Mouse (Mus musculus) frontal cortex, adult 2 months (tissue): ENCODE measurements around the gene Arrdc2. TPM values are rescaled to one million over a fixed set of nuclear protein-coding genes. Genes with fewer than 3 reads are reported as not detected.
"Not testable (repeated sequence)": the region's sequence is repeated elsewhere in the genome, so short reads cannot be mapped to it uniquely, and the experiment has no call there.

Source experiments
- DNase-seq, 2 experiments: peaks; one replicate each; pipeline ENCODE4 v3.0.0; 2022; ENCODE audit warnings: low spot score in 1 of 2; ENCODE audit errors: extremely low spot score in 1 of 2
- polyA plus RNA-seq: library from polyadenylated mRNA; depleted of rRNA; stranded (reverse); fragments of >200 nt; gene quantifications from 2 replicates; pipeline ENCODE4 v1.2.3, GENCODE M21; 2012

Gene Arrdc2
- polyA plus RNA-seq, 1 experiment = 24.6 TPM

- DNase-seq = peak; percentile 75 to 97
Observed at GRCm38 (mm10) chr8:70841147-70842072, 1.9 kb upstream of the Arrdc2 start.

DNA sequence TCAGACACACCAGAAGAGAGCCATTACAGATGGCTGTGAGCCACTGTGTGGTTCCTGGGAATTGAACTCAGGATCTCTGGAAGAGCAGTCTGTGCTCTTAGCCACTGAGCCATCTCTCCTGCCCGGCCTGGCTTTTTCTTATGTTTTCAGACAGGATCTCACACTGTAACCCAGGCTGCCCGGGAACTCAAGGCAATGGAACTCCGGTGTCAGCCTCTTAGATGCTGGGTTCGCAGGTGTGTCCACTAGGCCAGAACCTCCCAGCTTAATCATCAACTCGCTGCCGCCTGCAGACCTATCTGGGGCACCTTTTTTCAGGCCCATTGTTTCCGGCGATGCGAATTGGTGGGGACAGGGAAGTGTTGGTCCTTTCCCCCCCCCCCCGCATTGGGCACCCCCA lies 1.1 kb upstream of the Arrdc2 start:
- no peak for DNase-seq

GRCm38 (mm10) chr8:70838654-70839407 lies 689 bp downstream of the Arrdc2 start:
- DNase-seq = no peak

- DNase-seq = no peak
Observed at GRCm38 (mm10) chr8:70836666-70837065, 2.9 kb downstream of the Arrdc2 start.

DNA sequence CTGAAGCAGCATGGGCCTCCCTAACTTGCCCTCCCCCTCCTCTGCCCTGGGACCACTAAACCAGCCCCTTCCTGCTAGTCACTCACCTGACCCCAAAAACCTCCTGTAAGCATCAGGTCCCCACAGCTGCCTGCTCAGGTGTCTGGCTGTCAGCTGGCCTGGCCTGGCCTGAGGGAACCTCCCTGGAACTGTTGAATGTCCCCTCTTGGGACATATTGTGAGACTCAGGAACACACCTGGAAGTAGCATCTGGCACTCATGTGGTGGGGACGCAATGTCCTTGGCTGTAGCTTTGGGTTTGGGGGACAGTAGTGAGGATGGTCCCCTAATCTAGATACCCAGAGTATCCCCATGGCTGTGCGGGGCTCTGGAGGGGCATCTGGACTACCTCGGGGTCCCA lies 5.4 kb downstream of the Arrdc2 start:
- no peak for DNase-seq

DNA sequence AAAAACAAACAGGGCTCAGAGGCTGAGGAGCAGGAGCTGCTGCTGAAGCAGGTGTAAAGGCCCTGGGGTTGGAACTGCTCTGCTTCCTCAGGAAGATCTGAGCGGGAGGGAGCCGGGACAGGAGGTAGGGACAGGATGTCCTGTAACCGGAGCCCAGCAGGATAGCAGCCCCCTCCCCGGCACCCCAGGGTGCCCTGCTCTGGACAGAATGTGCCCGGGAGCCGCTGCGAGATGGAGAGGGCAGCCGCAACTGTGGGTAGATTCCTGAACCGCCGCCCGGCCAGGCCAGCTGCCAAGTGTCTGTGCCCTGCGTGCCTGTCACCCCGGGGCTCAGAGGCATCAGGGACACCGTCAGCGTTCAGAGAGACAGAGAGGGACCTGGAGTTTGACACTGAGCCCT lies 6.0 kb downstream of the Arrdc2 start:
- DNase-seq = no peak

DNA sequence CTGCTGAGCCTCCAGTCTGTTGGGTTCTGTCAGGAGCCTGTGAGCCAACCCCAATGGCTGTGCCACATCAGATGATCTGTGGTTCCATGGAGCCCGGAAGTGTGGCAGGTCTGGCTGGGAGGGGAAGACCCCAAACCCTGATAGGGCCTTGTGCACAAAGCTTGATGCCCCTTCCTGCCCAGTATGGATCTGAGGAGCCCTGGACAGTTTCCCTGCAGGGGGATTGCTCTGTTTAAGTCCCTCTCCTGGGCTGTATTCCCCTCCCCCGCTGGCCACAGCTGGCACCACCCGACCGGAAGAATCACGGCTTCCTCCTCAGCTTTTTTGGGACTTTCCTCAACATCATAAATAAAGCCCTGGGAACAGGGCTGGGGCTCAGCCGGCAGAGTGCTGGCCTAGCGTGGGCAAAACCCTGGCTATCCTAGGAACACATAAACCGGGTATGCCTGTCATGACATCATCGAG lies 6.5 kb downstream of the Arrdc2 start:
- no peak for DNase-seq

DNA sequence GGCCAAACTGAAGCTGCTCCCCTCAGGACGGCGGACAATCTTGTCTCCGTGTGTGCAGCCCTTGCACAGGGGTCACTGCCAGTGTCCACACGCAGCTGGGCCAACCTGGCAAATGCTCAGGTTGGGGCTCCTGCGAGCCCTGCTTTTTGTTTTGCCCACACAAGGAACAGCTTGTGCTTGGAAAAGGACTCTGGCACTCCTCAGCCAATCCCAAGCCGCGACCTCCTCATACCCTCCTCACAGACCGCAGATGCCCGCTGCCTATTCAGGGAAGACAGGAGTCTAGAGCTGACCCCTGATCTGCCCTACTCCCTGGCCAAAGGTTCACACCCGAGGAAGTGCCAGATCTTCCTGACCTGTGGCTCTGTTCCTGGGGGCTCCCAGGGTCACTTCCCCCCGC lies 7.1 kb downstream of the Arrdc2 start:
- DNase-seq = no peak

DNA sequence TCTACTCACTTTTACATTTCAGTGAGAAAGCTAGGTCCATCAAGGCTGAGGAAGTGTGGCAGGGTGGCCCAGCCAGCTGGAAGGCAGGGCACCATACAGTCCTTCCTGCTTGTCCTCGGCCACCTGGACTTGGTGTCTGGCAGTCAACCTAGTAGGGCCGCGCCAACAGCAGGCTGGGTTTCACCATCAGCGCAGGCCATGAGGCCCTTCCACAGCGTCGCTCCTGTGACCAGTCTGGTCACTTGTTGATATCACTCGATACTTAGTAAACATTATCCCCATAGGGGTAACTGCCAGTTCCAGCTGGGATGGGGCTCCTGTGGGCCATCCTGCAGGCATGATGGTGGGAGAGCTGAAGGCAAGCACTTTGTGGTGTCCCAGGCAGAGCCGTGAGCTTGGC lies 8.0 kb downstream of the Arrdc2 start:
- DNase-seq = no peak

GRCm38 (mm10) chr8:70827796-70828195 lies 11.7 kb downstream of the Arrdc2 start:
- no peak for DNase-seq

DNA sequence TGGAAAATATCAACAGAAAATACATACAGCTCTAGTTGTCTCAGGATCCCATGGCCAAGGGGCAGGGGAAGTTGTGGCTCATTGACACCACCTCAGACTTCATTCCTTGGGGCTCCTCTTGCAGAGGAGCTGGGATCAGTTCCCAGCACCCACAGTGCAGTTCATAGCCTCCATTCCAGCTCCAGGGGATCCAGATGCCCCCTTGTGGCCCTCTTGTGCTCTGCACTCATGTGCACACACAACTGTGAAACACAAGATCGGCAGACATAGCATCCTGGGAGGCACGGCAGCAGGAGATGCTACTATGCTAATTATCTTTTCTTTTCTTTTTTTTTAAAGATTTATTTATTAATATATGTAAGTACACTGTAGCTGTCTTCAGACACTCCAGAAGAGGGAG lies 12.5 kb downstream of the Arrdc2 start:
- no peak for DNase-seq

- no peak for DNase-seq
Observed at GRCm38 (mm10) chr8:70825816-70826215, 13.7 kb downstream of the Arrdc2 start.

GRCm38 (mm10) chr8:70823802-70824201 lies 15.7 kb downstream of the Arrdc2 start:
- DNase-seq = no peak

DNA sequence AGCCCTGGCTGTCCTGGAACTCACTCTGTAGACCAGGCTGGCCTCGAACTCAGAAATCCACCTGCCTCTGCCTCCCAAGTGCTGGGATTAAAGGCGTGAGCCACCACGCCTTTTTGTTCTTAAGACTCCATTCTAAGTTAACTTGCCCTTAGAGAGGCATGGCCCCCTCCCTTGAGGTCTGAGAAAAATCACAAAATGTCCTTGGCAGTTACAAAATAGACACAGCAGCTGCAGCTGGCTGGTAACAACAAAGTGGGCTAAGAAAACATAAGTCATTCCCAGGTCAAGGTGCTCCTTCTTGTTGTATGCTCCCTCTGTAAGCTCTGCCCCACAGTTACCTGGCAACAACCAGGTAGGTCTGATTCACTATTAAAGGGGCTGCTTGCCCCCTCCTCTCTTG lies 16.9 kb downstream of the Arrdc2 start:
- DNase-seq = not testable (repeated sequence)

DNA sequence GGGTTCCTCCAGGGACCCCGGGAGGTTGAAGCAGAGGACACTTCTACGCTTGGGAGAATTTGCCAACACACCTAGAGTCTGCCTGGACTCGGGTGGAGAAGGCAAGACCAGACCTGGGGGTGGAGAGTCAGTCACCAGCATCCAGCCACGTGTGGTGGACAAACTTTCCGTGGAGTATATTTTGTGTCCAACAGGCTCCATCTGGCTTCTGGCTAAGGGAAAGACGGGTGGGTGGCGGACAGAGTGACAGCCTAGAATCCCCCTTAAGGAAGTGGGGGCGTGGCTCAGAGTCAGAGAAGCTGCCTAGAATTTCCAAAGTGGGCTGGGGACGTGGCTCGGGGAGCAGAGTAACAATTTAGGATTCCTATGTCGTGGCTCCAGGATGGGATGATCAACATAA lies 17.5 kb downstream of the Arrdc2 start:
- peak in 1 of 2 experiments; percentile 55 for DNase-seq

- DNase-seq = peak in 1 of 2 experiments; percentile 75
Observed at GRCm38 (mm10) chr8:70821399-70821962, 18.0 kb downstream of the Arrdc2 start.

DNA sequence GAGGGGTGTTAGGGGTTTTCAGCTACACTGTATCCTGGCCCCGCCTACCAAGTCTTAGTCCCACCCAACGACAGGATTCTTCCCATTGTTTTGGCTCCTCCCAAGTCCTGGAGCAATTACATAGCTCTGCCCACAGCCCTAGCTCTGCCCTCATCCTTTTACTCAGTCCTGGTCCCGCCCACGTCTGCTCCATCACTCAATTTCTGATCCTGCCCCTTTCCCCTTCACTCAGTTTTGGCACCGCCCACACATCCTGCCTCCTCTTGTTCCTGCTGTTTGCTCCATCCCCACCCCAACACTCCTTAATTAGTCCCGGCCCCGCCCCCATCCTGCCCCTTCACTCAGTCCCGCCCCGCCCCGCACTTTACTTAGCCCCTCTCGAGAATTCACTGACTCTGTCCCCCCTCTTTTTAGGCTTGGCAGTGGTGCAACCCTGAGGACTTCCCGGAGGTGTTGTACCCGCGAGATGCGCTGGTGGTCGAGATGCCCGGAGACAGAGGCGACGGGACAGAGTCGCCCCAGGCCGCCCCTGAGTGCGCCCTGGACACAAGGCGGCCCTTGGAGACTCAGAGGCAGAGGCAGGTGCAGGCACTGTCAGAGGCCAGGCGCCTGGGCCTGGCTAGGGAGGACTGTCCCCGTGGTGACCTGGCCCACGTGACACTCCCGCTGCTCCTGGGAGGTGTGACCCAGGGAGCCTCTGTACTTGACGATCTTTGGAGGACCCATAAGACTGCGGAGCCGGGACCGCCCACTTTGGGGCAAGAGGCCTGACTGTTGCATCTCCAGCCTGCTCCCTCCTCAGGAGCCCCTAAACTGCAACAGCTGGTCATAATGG lies 19.2 kb downstream of the Arrdc2 start:
- no peak for DNase-seq

- no peak for DNase-seq
Observed at GRCm38 (mm10) chr8:70816679-70817078, 22.8 kb downstream of the Arrdc2 start.

- no peak for DNase-seq
Observed at GRCm38 (mm10) chr8:70812885-70813284, 26.6 kb downstream of the Arrdc2 start.

GRCm38 (mm10) chr8:70812055-70812454 lies 27.5 kb downstream of the Arrdc2 start:
- no peak for DNase-seq
